Mouse (Mus musculus) erythroblast, embryonic 14.5 days (primary cell): ENCODE measurements around the gene Zfp384. TPM values are rescaled to one million over a fixed set of nuclear protein-coding genes. Genes with fewer than 3 reads are reported as not detected.
"Not testable (repeated sequence)": the region's sequence is repeated elsewhere in the genome, so short reads cannot be mapped to it uniquely, and the experiment has no call there.

ENCODE experiments used
- H3K27me3 ChIP-seq: 2 replicates; pipeline ENCODE4 v1.6.1; 2012; ENCODE audit warnings: inconsistent platforms; ENCODE audit not compliant: control insufficient read depth
- H3K36me3 ChIP-seq: 2 replicates; pipeline ENCODE4 v1.6.1; 2012; ENCODE audit warnings: mild to moderate bottlenecking, inconsistent platforms; ENCODE audit not compliant: control insufficient read depth
- H3K4me1 ChIP-seq: 2 replicates; pipeline ENCODE4 v1.6.1; 2012; ENCODE audit warnings: inconsistent platforms; ENCODE audit not compliant: control insufficient read depth
- H3K4me3 ChIP-seq: replicated peaks from 2 replicates; pipeline ENCODE3; 2012; ENCODE audit warnings: moderate library complexity, mild to moderate bottlenecking, inconsistent platforms
- H3K9me3 ChIP-seq: 2 replicates; pipeline ENCODE4 v1.6.1; 2012; ENCODE audit warnings: low read length, inconsistent platforms, mixed read lengths; ENCODE audit not compliant: control insufficient read depth
- GATA1 ChIP-seq: IDR thresholded peaks from 2 replicates; pipeline ENCODE4 v1.6.1; 2012; ENCODE audit warnings: low read length, inconsistent platforms, mixed read lengths
- TAL1 ChIP-seq: IDR thresholded peaks from 3 replicates; pipeline ENCODE4 v1.6.1; 2012; ENCODE audit warnings: low read length, inconsistent platforms, mixed read lengths
- polyA plus RNA-seq: library from polyadenylated mRNA; stranded (reverse); fragments of >175 nt; gene quantifications from 2 replicates; pipeline ENCODE4 v1.2.3, GENCODE M21; 2012

Zfp384 gene
- polyA plus RNA-seq, 1 experiment: 3.9 TPM

DNA sequence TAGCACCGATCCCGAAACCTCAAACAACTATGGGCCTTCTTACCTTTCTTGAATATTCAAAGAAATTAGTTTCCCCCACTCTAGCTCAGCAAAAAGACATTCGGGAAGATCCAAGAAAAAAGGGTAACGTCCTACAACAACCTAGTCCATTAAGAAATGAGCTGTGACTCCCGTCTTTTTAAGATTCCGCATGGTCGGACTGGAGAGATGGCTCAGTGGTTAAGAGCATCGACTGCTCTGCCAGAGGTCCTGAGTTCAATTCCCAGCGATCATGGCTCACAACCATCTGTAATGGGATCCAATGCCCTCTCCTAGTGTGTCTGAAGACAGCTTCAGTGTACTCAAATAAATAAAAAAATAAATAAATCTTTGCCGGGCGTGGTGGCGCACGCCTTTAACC is 885 bp upstream of the Zfp384 start:
- Histone ChIP-seq H3K4me1 (peaks cover 35% of the 10 kb centered on the region), H3K27me3 (peaks cover 14% of the 10 kb centered on the region), H3K4me3 (peak overlapping the region; percentile 93), H3K36me3 (peaks cover 29% of the 10 kb centered on the region), H3K9me3 (no peaks in the 10 kb centered on the region)
- no peak for TF ChIP-seq TAL1
- no peak for TF ChIP-seq GATA1

GRCm38 (mm10) chr6:125008586-125009128 is 288 bp upstream of the Zfp384 start:
- no peaks in the 10 kb centered on the region for H3K9me3 ChIP-seq
- H3K27me3 ChIP-seq: peaks cover 8% of the 10 kb centered on the region
- peaks cover 35% of the 10 kb centered on the region for H3K36me3 ChIP-seq
- TF ChIP-seq GATA1: no peak
- no peak for TF ChIP-seq TAL1
- H3K4me3 ChIP-seq: peak overlapping the region; percentile 93
- H3K4me1 ChIP-seq: peaks cover 37% of the 10 kb centered on the region

DNA sequence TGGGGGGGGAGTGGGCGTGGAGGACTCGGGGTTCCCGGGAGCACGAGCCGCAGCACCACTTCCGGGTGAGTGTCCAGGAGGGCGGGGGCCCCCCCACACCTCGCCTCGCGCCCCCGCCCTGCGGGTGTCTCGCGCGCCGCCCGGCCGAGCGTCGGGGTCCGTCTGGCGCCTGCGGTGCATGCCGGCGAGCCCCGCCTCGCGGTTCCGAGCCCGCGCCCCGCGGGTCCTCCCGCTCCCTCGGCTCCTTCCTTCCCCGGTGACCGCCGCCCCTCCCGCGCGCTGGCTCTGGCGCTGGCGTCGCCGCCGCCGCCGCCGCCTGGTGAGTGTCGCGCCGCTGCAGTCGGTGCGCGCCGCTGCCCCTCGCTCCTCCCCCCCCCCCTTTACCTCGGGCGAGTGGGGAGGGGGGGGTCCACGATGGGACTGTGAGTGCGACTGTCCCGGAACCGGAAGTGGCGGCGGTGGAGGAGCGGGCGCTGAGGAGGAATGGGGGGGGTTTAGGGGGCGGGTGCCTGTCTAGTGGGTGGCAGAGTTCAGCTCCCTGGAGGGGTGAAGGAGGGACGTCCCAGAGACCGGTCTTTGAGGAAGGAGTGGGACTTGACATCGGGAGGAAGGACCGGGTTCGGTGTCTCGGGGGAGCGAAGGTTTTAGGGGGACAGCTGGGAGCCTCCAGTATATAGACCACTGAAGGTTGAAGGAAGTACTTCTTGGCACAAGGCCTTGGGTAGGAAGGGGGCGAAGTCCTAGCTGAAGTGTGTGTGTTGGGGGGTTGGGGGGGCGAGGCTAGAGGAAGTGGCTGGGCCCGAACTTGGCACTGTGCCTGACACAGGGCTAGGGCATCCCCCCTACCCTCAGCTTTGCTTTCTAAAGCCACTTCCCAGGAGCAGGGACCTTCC is 482 bp downstream of the Zfp384 start:
- Histone ChIP-seq H3K4me1 (peaks cover 38% of the 10 kb centered on the region), H3K4me3 (peak overlapping the region; percentile 93), H3K36me3 (peaks cover 43% of the 10 kb centered on the region), H3K27me3 (peaks cover 1% of the 10 kb centered on the region), H3K9me3 (no peaks in the 10 kb centered on the region)
- TF ChIP-seq TAL1: no peak
- TF ChIP-seq GATA1: no peak

- Histone ChIP-seq H3K4me1 (peaks cover 49% of the 10 kb centered on the region), H3K36me3 (peaks cover 91% of the 10 kb centered on the region), H3K27me3 (no peaks in the 10 kb centered on the region), H3K4me3 (no peak overlapping the region), H3K9me3 (no peaks in the 10 kb centered on the region)
- TF ChIP-seq GATA1: no peak
These were observed 8.7 kb downstream of the Zfp384 start for GRCm38 (mm10) chr6:125017682-125018081.

GRCm38 (mm10) chr6:125030532-125030931 is 21.6 kb downstream of the Zfp384 start:
- not testable (repeated sequence) for H3K4me1 ChIP-seq, H3K27me3 ChIP-seq, H3K9me3 ChIP-seq, H3K4me3 ChIP-seq
- H3K36me3 ChIP-seq: peaks cover 95% of the 10 kb centered on the region

- H3K9me3 ChIP-seq: no peaks in the 10 kb centered on the region
These were observed 22.7 kb downstream of the Zfp384 start for GRCm38 (mm10) chr6:125031604-125032003.

DNA sequence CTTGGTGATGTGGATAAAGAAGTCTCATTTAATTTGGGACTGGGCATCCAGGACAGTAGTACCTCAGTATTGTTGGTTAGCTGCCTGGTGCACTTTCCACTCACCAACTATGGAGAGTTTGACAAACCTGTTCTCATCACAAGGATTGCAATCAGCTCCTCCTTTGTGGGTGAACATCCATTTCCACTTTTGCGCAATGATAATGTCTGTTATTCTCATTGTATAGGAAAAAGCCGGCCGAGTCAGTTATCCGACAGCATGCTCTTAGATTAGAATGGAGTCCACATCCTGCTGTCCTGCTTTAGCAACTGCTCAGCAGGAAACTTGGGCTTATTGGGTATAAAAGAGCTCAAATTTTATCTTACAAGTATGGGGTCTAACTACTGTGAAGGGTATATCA is 29.7 kb downstream of the Zfp384 start:
- TF ChIP-seq TAL1: no peak
- no peak for TF ChIP-seq GATA1
- Histone ChIP-seq H3K27me3 (no peaks in the 10 kb centered on the region), H3K36me3 (peaks cover 57% of the 10 kb centered on the region), H3K4me3 (peak overlapping the region; percentile 90), H3K4me1 (peaks cover 41% of the 10 kb centered on the region), H3K9me3 (peaks cover 6% of the 10 kb centered on the region; the same call in 1 of the 2 replicates)

More at GRCm38 (mm10) chr6:125031604-125032003, 22.7 kb downstream of the Zfp384 start:
- H3K4me1 ChIP-seq: peaks cover 2% of the 10 kb centered on the region
- H3K27me3 ChIP-seq: no peaks in the 10 kb centered on the region
- TF ChIP-seq TAL1: no peak
- no peak for TF ChIP-seq GATA1
- H3K36me3 ChIP-seq: peaks cover 96% of the 10 kb centered on the region
- no peak overlapping the region for H3K4me3 ChIP-seq

DNA sequence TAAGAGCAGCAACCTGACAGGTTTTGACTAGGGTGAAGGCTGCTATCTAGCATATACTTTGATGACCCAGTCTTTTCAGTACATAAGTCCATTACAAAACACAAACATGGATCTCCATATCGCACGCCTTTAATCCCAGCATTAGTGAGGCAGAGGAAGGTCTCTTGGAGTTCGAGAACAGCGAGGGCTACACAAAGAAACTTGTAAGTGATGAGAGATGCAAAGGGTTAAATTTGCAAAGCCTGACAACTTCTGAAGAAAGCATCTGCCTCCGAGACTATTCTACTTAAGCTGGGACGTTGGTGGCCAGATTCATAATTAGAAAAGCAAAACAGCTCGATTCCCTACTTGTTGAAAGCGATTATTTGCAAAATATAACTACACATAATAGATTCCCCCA is 30.2 kb downstream of the Zfp384 start:
- peaks cover 57% of the 10 kb centered on the region for H3K36me3 ChIP-seq
- TF ChIP-seq TAL1: no peak
- TF ChIP-seq GATA1: no peak

DNA sequence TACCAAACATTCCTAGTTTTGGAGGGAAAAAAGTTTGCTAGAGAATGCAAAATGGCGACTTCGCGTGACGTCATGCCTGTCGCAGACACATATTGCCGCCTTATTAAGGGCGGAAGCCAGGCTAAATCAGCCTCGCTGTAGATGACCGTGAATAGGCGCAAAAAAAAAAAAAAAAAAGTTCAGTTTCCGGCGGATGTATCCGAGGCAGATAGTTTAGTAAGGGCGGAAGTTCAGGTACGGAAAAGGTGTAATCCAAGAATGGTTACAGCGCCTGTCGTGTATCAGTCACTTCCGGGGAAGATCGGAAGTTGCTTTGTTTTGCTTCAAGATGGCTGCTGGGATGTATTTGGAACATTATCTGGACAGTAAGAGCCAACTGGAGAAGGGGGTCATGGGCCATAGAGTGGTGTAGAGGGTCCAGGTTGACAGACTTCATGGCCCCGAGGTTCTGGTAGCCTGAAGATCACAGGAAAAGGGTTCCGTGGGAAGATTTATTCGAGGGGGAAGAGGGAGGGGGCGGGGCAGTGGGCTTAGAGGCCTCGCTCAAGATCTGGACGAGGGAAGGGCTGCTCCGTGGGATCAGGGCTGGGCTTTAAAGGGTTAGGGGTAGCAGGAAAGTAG is 30.7 kb downstream of the Zfp384 start, which contains the start of gene Ing4:
Ing4 (plus strand) TSS at position 228 of the 621 bp plus-strand sequence.
- Histone ChIP-seq H3K4me1 (peaks cover 42% of the 10 kb centered on the region), H3K9me3 (peaks cover 6% of the 10 kb centered on the region; the same call in 1 of the 2 replicates), H3K4me3 (peak within 1 kb of the TSS; percentile 90), H3K27me3 (no peaks in the 10 kb centered on the region), H3K36me3 (peaks cover 58% of the 10 kb centered on the region)
- no peak for TF ChIP-seq TAL1
- no peak for TF ChIP-seq GATA1

More for the DNA sequence above, 30.2 kb downstream of the Zfp384 start:
- Histone ChIP-seq H3K4me1 (peaks cover 42% of the 10 kb centered on the region), H3K27me3 (no peaks in the 10 kb centered on the region), H3K9me3 (peaks cover 6% of the 10 kb centered on the region; the same call in 1 of the 2 replicates), H3K4me3 (peak overlapping the region; percentile 90)
